Mouse (Mus musculus): Measurements from ENCODE around the gene Lcn11.

GRCm38 (mm10) chr2:25767764-25768163, 9.1 kb upstream of the Lcn11 start:
- TF ChIP-seq CTCF (IDR thresholded peaks at IDR 0.05; ENCODE audit: borderline replicate concordance, extremely low read depth, insufficient read depth, insufficient read length) (no peak), POLR2A (IDR thresholded peaks at IDR 0.05; ENCODE audit: borderline replicate concordance, extremely low read depth, insufficient read depth, insufficient read length, poor library complexity, severe bottlenecking) (no peak)

Measured in brain, embryonic 14.5 days (tissue).